Mouse (Mus musculus): Measurements from ENCODE around the gene Gm44503.

DNA sequence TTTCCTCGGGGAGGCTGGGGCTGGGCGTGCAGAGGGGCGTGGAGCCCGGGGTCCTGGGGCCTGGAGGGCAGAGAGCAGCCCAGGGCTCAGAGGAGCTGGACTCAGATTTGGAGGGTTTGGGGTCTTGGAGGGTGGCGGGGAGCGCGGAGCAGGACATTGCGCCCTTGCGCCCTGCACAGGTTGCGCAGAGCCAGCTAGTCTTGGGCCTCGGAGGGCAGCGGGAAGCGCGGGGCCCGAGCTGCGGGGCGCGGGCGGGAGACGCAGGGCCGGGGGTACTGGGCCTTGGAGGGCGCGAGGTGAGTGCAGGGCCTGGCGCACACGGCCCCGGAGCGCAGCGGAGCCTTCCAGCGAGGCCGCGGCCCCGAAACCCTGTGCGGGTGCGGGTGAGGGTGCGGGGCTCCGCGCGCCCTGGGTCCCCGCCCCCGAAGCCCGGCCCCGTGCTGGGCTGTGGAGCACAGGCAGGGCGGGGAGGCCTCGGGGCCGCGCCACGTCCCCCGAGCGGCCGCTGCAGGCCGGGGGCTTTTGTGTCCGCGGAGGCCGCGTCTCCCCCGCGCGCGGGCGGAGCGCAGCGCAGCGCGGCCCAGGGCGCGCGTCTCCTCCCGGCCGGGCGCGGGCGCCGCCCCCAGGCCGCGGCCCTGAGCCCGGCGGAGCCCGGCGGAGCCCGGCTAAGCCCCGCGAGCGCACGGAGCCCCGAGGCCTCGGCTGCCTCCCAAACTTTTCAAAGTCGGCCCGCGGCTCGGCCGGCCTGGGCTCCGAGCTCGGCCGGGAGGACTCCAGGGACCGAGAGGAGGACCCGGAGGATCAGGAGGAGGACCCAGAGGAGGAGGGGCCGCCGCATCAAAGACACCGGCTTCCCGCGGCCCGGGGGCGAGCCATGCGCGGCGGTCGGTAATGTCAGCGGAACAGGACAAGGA is 33.4 kb upstream of the Gm44503 start, which contains the start of gene Pygo1:
- TF ChIP-seq POLR2A (IDR thresholded peaks at IDR 0.05; ENCODE audit: control insufficient read depth, extremely low read depth, insufficient read depth, low read length, poor library complexity), result no peak
- TF ChIP-seq CTCF (IDR thresholded peaks at IDR 0.05; ENCODE audit: borderline replicate concordance, control insufficient read depth, extremely low read depth, insufficient read depth, low read length, poor library complexity), result no peak

Measured in thymus, adult 2 months (tissue).